Mouse (Mus musculus): Measurements from ENCODE around the gene Gpr155. TPM values are rescaled to one million over a fixed set of nuclear protein-coding genes. Genes with fewer than 3 reads are reported as not detected.

Gene Gpr155
- polyA plus RNA-seq, 1 experiment from 2014 or later = 15.6 TPM

- Histone ChIP-seq H3K27me3 (replicated peaks) (no peaks in the 10 kb centered on the region), H3K4me2 (no peak overlapping the region), H3K36me3 (no peaks in the 10 kb centered on the region), H3K4me1 (no peaks in the 10 kb centered on the region), H3K9ac (replicated peaks) (no peak overlapping the region), H3K4me3 (replicated peaks) (no peak overlapping the region), H3K27ac (replicated peaks) (no peak overlapping the region), H3K9me3 (replicated peaks) (no peaks in the 10 kb centered on the region)
- 87% methylated on average over 9 of the region's 9 CpGs for WGBS
- ATAC-seq (ENCODE audit: low FRiP score) = no peak
These were observed 20.1 kb upstream of the Gpr155 start for GRCm38 (mm10) chr2:73406336-73406915.

- H3K4me2 ChIP-seq = no peak overlapping the region
- H3K36me3 ChIP-seq = no peaks in the 10 kb centered on the region
- H3K27me3 ChIP-seq (replicated peaks) = no peaks in the 10 kb centered on the region
- no peak overlapping the region for H3K27ac ChIP-seq (replicated peaks)
- H3K9me3 ChIP-seq (replicated peaks) = no peaks in the 10 kb centered on the region
- H3K4me3 ChIP-seq (replicated peaks) = no peak overlapping the region
- no peak overlapping the region for H3K9ac ChIP-seq (replicated peaks)
- 90% methylated on average over 7 of the region's 7 CpGs for WGBS
- no peaks in the 10 kb centered on the region for H3K4me1 ChIP-seq
- ATAC-seq (ENCODE audit: low FRiP score) = no peak
These were observed 18.6 kb upstream of the Gpr155 start for GRCm38 (mm10) chr2:73404980-73405379.

GRCm38 (mm10) chr2:73404442-73404841 lies 18.1 kb upstream of the Gpr155 start:
- Histone ChIP-seq H3K4me2 (no peak overlapping the region), H3K27ac (replicated peaks) (no peak overlapping the region), H3K36me3 (no peaks in the 10 kb centered on the region), H3K9me3 (replicated peaks) (no peaks in the 10 kb centered on the region), H3K4me3 (replicated peaks) (no peak overlapping the region), H3K27me3 (replicated peaks) (no peaks in the 10 kb centered on the region), H3K4me1 (no peaks in the 10 kb centered on the region), H3K9ac (replicated peaks) (no peak overlapping the region)
- WGBS = 89% methylated on average over 9 of the region's 9 CpGs
- ATAC-seq (ENCODE audit: low FRiP score) = no peak

- Histone ChIP-seq H3K36me3 (no peaks in the 10 kb centered on the region), H3K4me2 (no peak overlapping the region), H3K27ac (replicated peaks) (no peak overlapping the region), H3K4me3 (replicated peaks) (no peak overlapping the region), H3K27me3 (replicated peaks) (no peaks in the 10 kb centered on the region), H3K9me3 (replicated peaks) (no peaks in the 10 kb centered on the region), H3K4me1 (no peaks in the 10 kb centered on the region), H3K9ac (replicated peaks) (no peak overlapping the region)
- WGBS = 82% methylated on average over 15 of the region's 15 CpGs
- no peak for ATAC-seq (ENCODE audit: low FRiP score)
These were observed 17.1 kb upstream of the Gpr155 start for GRCm38 (mm10) chr2:73403385-73404013.

GRCm38 (mm10) chr2:73401689-73402088 lies 15.3 kb upstream of the Gpr155 start:
- no peak overlapping the region for H3K4me2 ChIP-seq
- no peaks in the 10 kb centered on the region for H3K9me3 ChIP-seq (replicated peaks)
- no peaks in the 10 kb centered on the region for H3K27me3 ChIP-seq (replicated peaks)
- no peak for ATAC-seq (ENCODE audit: low FRiP score)
- H3K4me3 ChIP-seq (replicated peaks) = no peak overlapping the region
- 4% methylated on average over 1 of the region's 1 CpGs for WGBS
- H3K9ac ChIP-seq (replicated peaks) = no peak overlapping the region
- H3K36me3 ChIP-seq = no peaks in the 10 kb centered on the region
- no peaks in the 10 kb centered on the region for H3K4me1 ChIP-seq
- no peak overlapping the region for H3K27ac ChIP-seq (replicated peaks)

- no peak overlapping the region for H3K27ac ChIP-seq (replicated peaks)
- H3K27me3 ChIP-seq (replicated peaks) = no peaks in the 10 kb centered on the region
- H3K36me3 ChIP-seq = no peaks in the 10 kb centered on the region
- whole genome bisulfite sequencing = 92% methylated on average over 2 of the region's 2 CpGs
- no peak overlapping the region for H3K4me2 ChIP-seq
- H3K9ac ChIP-seq (replicated peaks) = no peak overlapping the region
- no peaks in the 10 kb centered on the region for H3K4me1 ChIP-seq
- ATAC-seq (ENCODE audit: low FRiP score) = no peak
- no peaks in the 10 kb centered on the region for H3K9me3 ChIP-seq (replicated peaks)
- no peak overlapping the region for H3K4me3 ChIP-seq (replicated peaks)
These were observed 11.1 kb upstream of the Gpr155 start for GRCm38 (mm10) chr2:73397476-73397875.

GRCm38 (mm10) chr2:73396828-73397325 lies 10.5 kb upstream of the Gpr155 start:
- Histone ChIP-seq H3K9me3 (replicated peaks) (no peaks in the 10 kb centered on the region), H3K27ac (replicated peaks) (no peak overlapping the region), H3K36me3 (no peaks in the 10 kb centered on the region), H3K4me3 (replicated peaks) (no peak overlapping the region), H3K4me2 (no peak overlapping the region), H3K9ac (replicated peaks) (no peak overlapping the region), H3K4me1 (no peaks in the 10 kb centered on the region), H3K27me3 (replicated peaks) (no peaks in the 10 kb centered on the region)
- 91% methylated on average over 3 of the region's 3 CpGs for WGBS
- ATAC-seq (ENCODE audit: low FRiP score) = no peak

GRCm38 (mm10) chr2:73395516-73395915 lies 9.1 kb upstream of the Gpr155 start:
- no peaks in the 10 kb centered on the region for H3K36me3 ChIP-seq
- no peak overlapping the region for H3K9ac ChIP-seq (replicated peaks)
- no peaks in the 10 kb centered on the region for H3K9me3 ChIP-seq (replicated peaks)
- WGBS = 83% methylated on average over 8 of the region's 8 CpGs
- no peaks in the 10 kb centered on the region; the same call in 1 of the 2 replicates for H3K27me3 ChIP-seq (replicated peaks)
- no peak overlapping the region for H3K4me3 ChIP-seq (replicated peaks)
- ATAC-seq (ENCODE audit: low FRiP score) = no peak
- no peak overlapping the region for H3K4me2 ChIP-seq
- no peak overlapping the region for H3K27ac ChIP-seq (replicated peaks)
- H3K4me1 ChIP-seq = no peaks in the 10 kb centered on the region

GRCm38 (mm10) chr2:73394476-73394875 lies 8.1 kb upstream of the Gpr155 start:
- Histone ChIP-seq H3K27me3 (replicated peaks) (no peaks in the 10 kb centered on the region; the same call in 1 of the 2 replicates), H3K4me2 (no peak overlapping the region), H3K4me3 (replicated peaks) (no peak overlapping the region), H3K36me3 (no peaks in the 10 kb centered on the region), H3K4me1 (no peaks in the 10 kb centered on the region), H3K9ac (replicated peaks) (no peak overlapping the region), H3K9me3 (replicated peaks) (no peaks in the 10 kb centered on the region), H3K27ac (replicated peaks) (no peak overlapping the region)
- ATAC-seq (ENCODE audit: low FRiP score) = no peak
- WGBS = 89% methylated on average over 3 of the region's 3 CpGs

GRCm38 (mm10) chr2:73392772-73393171 lies 6.4 kb upstream of the Gpr155 start:
- ATAC-seq (ENCODE audit: low FRiP score) = no peak
- no peak overlapping the region for H3K4me3 ChIP-seq (replicated peaks)
- no peak overlapping the region for H3K4me2 ChIP-seq
- WGBS = 83% methylated on average over 2 of the region's 2 CpGs
- no peak overlapping the region for H3K27ac ChIP-seq (replicated peaks)
- no peaks in the 10 kb centered on the region for H3K9me3 ChIP-seq (replicated peaks)
- H3K9ac ChIP-seq (replicated peaks) = no peak overlapping the region
- H3K36me3 ChIP-seq = no peaks in the 10 kb centered on the region
- H3K4me1 ChIP-seq = 0 out of 2 replicates have a peak, but pooled peaks cover 2% of the 10 kb centered on the region
- H3K27me3 ChIP-seq (replicated peaks) = no peaks in the 10 kb centered on the region; the same call in 1 of the 2 replicates

- Histone ChIP-seq H3K9me3 (replicated peaks) (no peaks in the 10 kb centered on the region), H3K4me3 (replicated peaks) (no peak overlapping the region), H3K36me3 (no peaks in the 10 kb centered on the region), H3K4me2 (no peak overlapping the region), H3K27me3 (replicated peaks) (no peaks in the 10 kb centered on the region; the same call in 1 of the 2 replicates), H3K4me1 (peaks cover 11% of the 10 kb centered on the region), H3K9ac (replicated peaks) (no peak overlapping the region), H3K27ac (replicated peaks) (no peak overlapping the region)
- WGBS = 88% methylated on average over 3 of the region's 3 CpGs
- ATAC-seq (ENCODE audit: low FRiP score) = no peak
These were observed 3.6 kb upstream of the Gpr155 start for GRCm38 (mm10) chr2:73389951-73390350.

GRCm38 (mm10) chr2:73387806-73388205 lies 1.4 kb upstream of the Gpr155 start:
- H3K9ac ChIP-seq (replicated peaks) = no peak overlapping the region
- 97% methylated on average over 1 of the region's 1 CpGs for WGBS
- H3K27me3 ChIP-seq (replicated peaks) = no peaks in the 10 kb centered on the region; the same call in 1 of the 2 replicates
- no peak overlapping the region for H3K4me3 ChIP-seq (replicated peaks)
- no peak overlapping the region for H3K27ac ChIP-seq (replicated peaks)
- H3K4me1 ChIP-seq = peaks cover 11% of the 10 kb centered on the region
- no peaks in the 10 kb centered on the region for H3K36me3 ChIP-seq
- H3K9me3 ChIP-seq (replicated peaks) = no peaks in the 10 kb centered on the region
- no peak overlapping the region for H3K4me2 ChIP-seq
- ATAC-seq (ENCODE audit: low FRiP score) = no peak
